Mouse (Mus musculus): ENCODE measurements around the gene Snx14. TPM values are rescaled to one million over a fixed set of nuclear protein-coding genes. Genes with fewer than 3 reads are reported as not detected.
"Not testable (repeated sequence)": the region's sequence is repeated elsewhere in the genome, so short reads cannot be mapped to it uniquely, and the experiment has no call there.

The Snx14 gene
- polyA plus RNA-seq, 1 experiment from 2014 or later: 22.1 TPM

DNA sequence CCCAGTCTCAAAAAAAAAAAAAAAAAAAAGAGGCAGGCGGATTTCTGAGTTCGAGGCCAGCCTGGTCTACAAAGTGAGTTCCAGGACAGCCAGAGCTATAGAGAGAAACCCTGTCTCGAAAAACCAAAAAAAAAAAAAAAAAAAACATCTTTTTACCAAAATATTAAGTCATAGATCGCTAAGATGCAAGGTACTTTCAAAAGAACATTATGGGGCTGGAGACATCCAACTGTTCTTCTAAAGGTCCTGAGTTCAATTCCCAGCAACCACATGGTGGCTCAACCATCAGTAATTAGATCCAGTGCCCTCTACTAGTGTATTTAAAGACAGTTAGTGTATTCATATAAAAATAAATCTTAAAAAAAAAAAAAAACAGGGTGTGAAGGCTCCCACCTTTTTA lies 22.3 kb upstream of the Snx14 start:
- not testable (repeated sequence) for H3K4me2 ChIP-seq (ENCODE audit: low read length); H3K4me3 ChIP-seq (ENCODE audit: low read depth, low read length); H3K9me3 ChIP-seq (replicated peaks; ENCODE audit: control insufficient read depth, low read length); H3K9ac ChIP-seq (ENCODE audit: low read length); ATAC-seq; H3K27ac ChIP-seq (ENCODE audit: low read depth, low read length); H3K4me1 ChIP-seq (ENCODE audit: control insufficient read depth, insufficient read depth, low read length); DNase-seq (ENCODE audit: low spot score); H3K27me3 ChIP-seq (replicated peaks; ENCODE audit: control insufficient read depth, insufficient read depth, low read length)
- WGBS: 95% methylated on average over 4 of the region's 4 CpGs
- peaks cover 66% of the 10 kb centered on the region for H3K36me3 ChIP-seq (ENCODE audit: control insufficient read depth, insufficient read depth, low read length)

DNA sequence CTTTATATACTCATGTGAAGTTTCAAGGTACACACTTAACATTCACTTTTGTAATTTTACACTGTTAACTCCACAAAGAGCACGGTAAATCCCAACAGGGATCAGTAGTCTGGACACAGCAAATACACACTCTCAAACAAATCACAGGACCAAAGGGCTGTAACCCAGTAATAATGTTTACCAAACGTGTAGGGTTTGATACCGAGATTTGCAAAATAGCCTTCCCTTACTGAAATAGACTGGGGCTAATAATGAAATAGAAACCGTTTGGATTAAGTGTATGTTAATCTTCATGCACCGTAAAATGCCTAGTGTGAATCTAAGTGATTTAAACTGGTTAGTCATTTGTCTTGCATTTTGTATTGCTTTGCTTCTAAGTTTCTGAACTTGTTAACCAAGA lies 1.2 kb upstream of the Snx14 start:
- Histone ChIP-seq H3K9ac (ENCODE audit: low read length) (no peak overlapping the region), H3K4me2 (ENCODE audit: low read length) (no peak overlapping the region; the same call in 1 of the 2 replicates), H3K36me3 (ENCODE audit: control insufficient read depth, insufficient read depth, low read length) (no peaks in the 10 kb centered on the region), H3K4me1 (ENCODE audit: control insufficient read depth, insufficient read depth, low read length) (peaks cover 4% of the 10 kb centered on the region; the same call in 1 of the 2 replicates), H3K4me3 (ENCODE audit: low read depth, low read length) (no peak overlapping the region), H3K9me3 (replicated peaks; ENCODE audit: control insufficient read depth, low read length) (no peaks in the 10 kb centered on the region), H3K27ac (ENCODE audit: low read depth, low read length) (no peak overlapping the region), H3K27me3 (replicated peaks; ENCODE audit: control insufficient read depth, insufficient read depth, low read length) (no peaks in the 10 kb centered on the region)
- DNase-seq (ENCODE audit: low spot score) (no peak), ATAC-seq (no peak)
- WGBS: 29% methylated on average over 5 of the region's 5 CpGs

DNA sequence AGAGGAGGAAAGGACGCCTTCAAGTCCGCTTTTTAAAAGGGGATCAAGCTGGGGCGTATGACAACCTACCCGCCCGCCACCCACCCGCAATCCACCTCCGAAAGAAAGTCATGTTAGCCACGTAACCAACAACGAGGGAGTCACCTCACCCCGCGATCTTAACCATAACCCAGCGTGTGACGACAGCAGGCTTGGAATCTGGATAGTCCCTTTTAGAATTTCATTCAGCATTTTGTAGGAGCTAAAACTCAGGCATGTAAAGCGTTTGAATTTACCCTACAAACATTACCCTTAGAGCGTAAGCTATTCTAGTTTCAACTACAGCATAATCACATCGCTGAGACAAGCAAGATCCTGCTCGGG lies 461 bp upstream of the Snx14 start:
- DNase-seq (ENCODE audit: low spot score): no peak
- Histone ChIP-seq H3K27me3 (replicated peaks; ENCODE audit: control insufficient read depth, insufficient read depth, low read length) (no peaks in the 10 kb centered on the region), H3K4me2 (ENCODE audit: low read length) (peak overlapping the region; percentile 90), H3K4me1 (ENCODE audit: control insufficient read depth, insufficient read depth, low read length) (peaks cover 4% of the 10 kb centered on the region; the same call in 1 of the 2 replicates), H3K9ac (ENCODE audit: low read length) (peak overlapping the region; percentile 80), H3K9me3 (replicated peaks; ENCODE audit: control insufficient read depth, low read length) (no peaks in the 10 kb centered on the region), H3K36me3 (ENCODE audit: control insufficient read depth, insufficient read depth, low read length) (no peaks in the 10 kb centered on the region), H3K4me3 (ENCODE audit: low read depth, low read length) (peak overlapping the region; percentile 72), H3K27ac (ENCODE audit: low read depth, low read length) (peak overlapping the region; percentile 78)
- under 1% methylated on average over 17 of the region's 17 CpGs for WGBS
- ATAC-seq: no peak; the same call in 1 of the 2 replicates

DNA sequence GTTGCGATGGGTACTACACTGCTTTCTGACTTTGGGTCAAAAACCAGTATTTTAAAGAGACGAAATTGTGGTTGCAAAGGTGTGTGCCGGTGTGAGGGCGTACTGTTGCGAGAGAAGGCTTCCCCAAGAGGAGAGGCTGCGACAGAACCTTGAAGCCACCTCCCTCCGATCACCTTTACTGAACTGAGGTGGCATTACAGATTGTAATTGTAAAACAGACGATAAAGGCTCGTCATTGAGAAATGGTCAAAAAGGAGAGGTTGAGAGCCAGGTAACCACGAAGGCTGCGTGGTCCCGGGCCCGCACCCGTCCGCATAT lies 562 bp downstream of the Snx14 start:
- Histone ChIP-seq H3K4me1 (ENCODE audit: control insufficient read depth, insufficient read depth, low read length) (peaks cover 4% of the 10 kb centered on the region; the same call in 1 of the 2 replicates), H3K9me3 (replicated peaks; ENCODE audit: control insufficient read depth, low read length) (no peaks in the 10 kb centered on the region), H3K4me2 (ENCODE audit: low read length) (peak overlapping the region; percentile 90), H3K27me3 (replicated peaks; ENCODE audit: control insufficient read depth, insufficient read depth, low read length) (no peaks in the 10 kb centered on the region), H3K9ac (ENCODE audit: low read length) (peak overlapping the region; percentile 80), H3K36me3 (ENCODE audit: control insufficient read depth, insufficient read depth, low read length) (no peaks in the 10 kb centered on the region), H3K4me3 (ENCODE audit: low read depth, low read length) (peak overlapping the region; percentile 72), H3K27ac (ENCODE audit: low read depth, low read length) (peak overlapping the region; percentile 78)
- ATAC-seq (no peak), DNase-seq (ENCODE audit: low spot score) (no peak)
- WGBS: 1% methylated on average over 15 of the region's 15 CpGs

DNA sequence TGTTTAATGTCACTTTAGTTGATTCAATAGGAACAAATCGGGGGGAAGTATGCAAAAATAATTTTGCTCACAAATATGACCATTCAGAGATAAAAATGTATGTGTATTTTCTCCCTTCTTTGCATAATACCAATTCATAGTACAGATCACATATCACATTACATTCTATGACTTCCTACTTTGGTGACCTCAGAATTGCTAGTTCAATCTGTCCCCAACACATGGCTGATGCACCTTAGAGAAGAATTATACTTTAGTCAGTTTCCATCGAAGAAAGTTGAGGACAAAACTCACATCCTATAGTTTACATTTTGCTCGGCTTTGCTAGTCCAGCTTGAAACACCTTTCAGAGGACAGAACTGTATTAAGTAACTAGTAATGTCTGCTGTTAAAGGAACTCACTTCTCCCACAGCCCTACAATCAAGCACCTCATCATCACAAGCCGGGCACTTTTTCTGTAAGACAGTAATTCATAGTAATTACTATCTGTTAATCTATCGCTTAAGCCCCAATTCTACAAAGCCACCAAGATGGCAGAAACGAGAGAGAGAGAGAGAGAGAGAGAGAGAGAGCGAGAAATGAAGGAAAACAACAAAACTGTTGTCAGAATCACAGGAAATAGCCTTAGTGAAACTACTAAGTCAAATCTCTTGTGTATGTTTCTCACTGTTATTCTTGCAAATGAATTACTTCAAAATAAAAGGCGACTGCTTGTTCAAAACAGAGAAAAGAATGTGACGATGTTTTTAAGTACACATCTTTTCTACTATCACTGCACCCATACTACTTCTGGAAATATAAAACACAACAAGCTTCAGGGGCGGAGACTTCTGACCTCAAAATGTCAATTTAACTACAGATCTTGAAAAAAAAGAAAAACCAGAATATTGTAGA lies 1.2 kb downstream of the Snx14 start:
- H3K4me3 ChIP-seq (ENCODE audit: low read depth, low read length): peak overlapping the region; percentile 72
- DNase-seq (ENCODE audit: low spot score) (no peak), ATAC-seq (no peak)
- H3K9ac ChIP-seq (ENCODE audit: low read length): peak overlapping the region; percentile 80
- H3K4me2 ChIP-seq (ENCODE audit: low read length): peak overlapping the region; percentile 90
- 57% methylated on average over 10 of the region's 10 CpGs for WGBS
- H3K4me1 ChIP-seq (ENCODE audit: control insufficient read depth, insufficient read depth, low read length): peaks cover 4% of the 10 kb centered on the region; the same call in 1 of the 2 replicates
- no peaks in the 10 kb centered on the region for H3K36me3 ChIP-seq (ENCODE audit: control insufficient read depth, insufficient read depth, low read length)
- no peak overlapping the region for H3K27ac ChIP-seq (ENCODE audit: low read depth, low read length)
- no peaks in the 10 kb centered on the region for H3K27me3 ChIP-seq (replicated peaks; ENCODE audit: control insufficient read depth, insufficient read depth, low read length)
- H3K9me3 ChIP-seq (replicated peaks; ENCODE audit: control insufficient read depth, low read length): no peaks in the 10 kb centered on the region

DNA sequence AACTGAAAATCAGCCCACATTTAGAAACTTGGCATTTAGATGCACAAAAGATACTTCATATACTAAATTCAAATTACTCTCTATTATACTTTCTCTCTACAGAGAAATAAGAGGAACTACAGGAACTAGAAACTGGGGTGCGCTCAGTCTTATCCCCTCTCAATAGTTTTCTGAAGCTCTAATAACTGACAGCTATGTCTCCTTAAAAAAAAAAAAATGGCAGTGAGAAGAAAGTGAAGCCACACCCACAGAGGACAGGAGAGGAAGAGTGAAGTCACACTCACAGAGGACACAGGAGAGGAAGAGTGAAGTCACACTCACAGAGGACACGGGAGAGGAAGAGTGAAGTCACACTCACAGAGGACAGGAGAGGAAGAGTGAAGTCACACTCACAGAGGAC lies 14.4 kb downstream of the Snx14 start:
- H3K4me2 ChIP-seq (ENCODE audit: low read length): no peak overlapping the region
- no peak for DNase-seq (ENCODE audit: low spot score)
- no peak overlapping the region for H3K9ac ChIP-seq (ENCODE audit: low read length)
- H3K4me1 ChIP-seq (ENCODE audit: control insufficient read depth, insufficient read depth, low read length): no peaks in the 10 kb centered on the region
- no peaks in the 10 kb centered on the region for H3K27me3 ChIP-seq (replicated peaks; ENCODE audit: control insufficient read depth, insufficient read depth, low read length)
- H3K9me3 ChIP-seq (replicated peaks; ENCODE audit: control insufficient read depth, low read length): no peaks in the 10 kb centered on the region
- no peak overlapping the region for H3K4me3 ChIP-seq (ENCODE audit: low read depth, low read length)
- H3K36me3 ChIP-seq (ENCODE audit: control insufficient read depth, insufficient read depth, low read length): no peaks in the 10 kb centered on the region; the same call in 1 of the 2 replicates
- WGBS: 97% methylated on average over 2 of the region's 2 CpGs
- no peak overlapping the region for H3K27ac ChIP-seq (ENCODE audit: low read depth, low read length)
- ATAC-seq: no peak

DNA sequence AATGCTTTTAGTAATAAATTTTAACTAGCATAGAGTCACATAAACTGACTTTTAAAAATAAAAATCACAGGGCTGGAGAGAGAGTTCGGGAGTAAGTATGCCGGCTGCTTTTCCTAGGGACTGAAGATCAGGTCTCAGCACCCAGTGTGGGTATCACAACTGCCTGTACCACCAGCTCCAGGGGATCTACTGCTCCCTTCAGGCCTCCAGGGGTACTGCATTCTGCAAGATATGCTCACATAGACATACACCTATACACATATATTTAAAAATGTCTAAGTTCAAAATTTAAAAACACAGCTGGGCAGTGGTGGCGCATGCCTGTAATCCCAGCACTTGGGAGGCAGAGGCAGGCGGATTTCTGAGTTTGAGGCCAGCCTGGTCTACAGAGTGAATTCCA lies 16.3 kb downstream of the Snx14 start:
- Histone ChIP-seq H3K4me2 (ENCODE audit: low read length) (no peak overlapping the region), H3K9ac (ENCODE audit: low read length) (no peak overlapping the region), H3K27ac (ENCODE audit: low read depth, low read length) (no peak overlapping the region), H3K9me3 (replicated peaks; ENCODE audit: control insufficient read depth, low read length) (no peaks in the 10 kb centered on the region), H3K4me3 (ENCODE audit: low read depth, low read length) (no peak overlapping the region), H3K4me1 (ENCODE audit: control insufficient read depth, insufficient read depth, low read length) (no peaks in the 10 kb centered on the region), H3K36me3 (ENCODE audit: control insufficient read depth, insufficient read depth, low read length) (peaks cover 5% of the 10 kb centered on the region; the same call in 1 of the 2 replicates), H3K27me3 (replicated peaks; ENCODE audit: control insufficient read depth, insufficient read depth, low read length) (no peaks in the 10 kb centered on the region)
- 95% methylated on average over 4 of the region's 4 CpGs for WGBS
- no peak for DNase-seq (ENCODE audit: low spot score)
- ATAC-seq: no peak

DNA sequence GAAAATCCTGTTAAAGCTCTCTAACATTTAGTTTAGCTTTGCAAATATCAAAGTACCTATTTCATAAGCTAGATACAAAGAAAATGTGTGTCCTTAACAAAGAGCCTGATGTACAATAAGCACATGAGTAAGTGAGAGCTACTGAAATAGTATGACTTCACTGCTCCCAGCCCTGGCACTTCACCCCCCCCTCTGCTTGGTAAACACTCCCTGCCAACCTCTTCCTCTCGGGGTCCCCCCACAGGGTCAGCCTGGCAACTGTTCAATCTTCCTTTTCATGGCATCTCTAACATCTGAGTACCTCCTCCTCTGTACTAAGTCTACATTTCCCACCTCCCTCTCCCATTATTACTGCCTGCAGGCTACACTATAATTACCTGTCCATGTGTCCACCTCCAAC lies 22.0 kb downstream of the Snx14 start:
- H3K36me3 ChIP-seq (ENCODE audit: control insufficient read depth, insufficient read depth, low read length): peaks cover 7% of the 10 kb centered on the region; the same call in 1 of the 2 replicates
- WGBS: 44% methylated on average over 1 of the region's 1 CpGs
- ATAC-seq (no peak), DNase-seq (ENCODE audit: low spot score) (no peak)
- H3K27ac ChIP-seq (ENCODE audit: low read depth, low read length): no peak overlapping the region
- no peaks in the 10 kb centered on the region for H3K9me3 ChIP-seq (replicated peaks; ENCODE audit: control insufficient read depth, low read length)
- no peak overlapping the region for H3K4me3 ChIP-seq (ENCODE audit: low read depth, low read length)
- no peaks in the 10 kb centered on the region for H3K4me1 ChIP-seq (ENCODE audit: control insufficient read depth, insufficient read depth, low read length)
- no peak overlapping the region for H3K4me2 ChIP-seq (ENCODE audit: low read length)
- H3K27me3 ChIP-seq (replicated peaks; ENCODE audit: control insufficient read depth, insufficient read depth, low read length): no peaks in the 10 kb centered on the region
- H3K9ac ChIP-seq (ENCODE audit: low read length): no peak overlapping the region

DNA sequence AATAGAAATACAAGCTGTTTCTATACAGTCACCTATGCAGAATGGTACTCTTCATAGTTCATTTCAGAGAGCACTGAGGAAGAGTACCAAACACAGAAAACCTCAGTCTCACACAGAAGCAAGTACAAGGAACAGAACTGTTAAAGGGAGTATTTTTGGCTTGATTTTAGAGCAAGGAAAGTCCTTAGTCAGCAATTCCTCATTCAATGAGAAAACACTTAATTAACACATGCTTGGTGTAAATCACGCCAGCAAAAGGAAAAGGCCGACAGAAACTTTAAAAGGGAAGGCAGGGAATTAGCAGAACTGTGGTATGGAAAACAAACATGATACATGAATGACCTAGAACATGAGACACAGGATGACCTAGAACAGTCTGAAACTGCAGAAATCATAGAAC lies 28.8 kb downstream of the Snx14 start:
- no peak overlapping the region for H3K4me3 ChIP-seq (ENCODE audit: low read depth, low read length)
- 57% methylated on average over 2 of the region's 2 CpGs for WGBS

More for the DNA sequence above, 28.8 kb downstream of the Snx14 start:
- Histone ChIP-seq H3K27ac (ENCODE audit: low read depth, low read length) (no peak overlapping the region), H3K9me3 (replicated peaks; ENCODE audit: control insufficient read depth, low read length) (no peaks in the 10 kb centered on the region), H3K27me3 (replicated peaks; ENCODE audit: control insufficient read depth, insufficient read depth, low read length) (no peaks in the 10 kb centered on the region), H3K4me2 (ENCODE audit: low read length) (no peak overlapping the region), H3K36me3 (ENCODE audit: control insufficient read depth, insufficient read depth, low read length) (peaks cover 11% of the 10 kb centered on the region; the same call in 1 of the 2 replicates), H3K4me1 (ENCODE audit: control insufficient read depth, insufficient read depth, low read length) (no peaks in the 10 kb centered on the region), H3K9ac (ENCODE audit: low read length) (no peak overlapping the region)
- DNase-seq (ENCODE audit: low spot score): no peak
- no peak for ATAC-seq

Measured in forebrain, embryonic 14.5 days (tissue).